10 mouse cellular contexts compared by ENCODE assay signal in genomic region chr11:114028512-114028911, GRCm38 (mm10). TPM values are rescaled to one million over a fixed set of nuclear protein-coding genes. Genes with fewer than 3 reads are reported as not detected.
DNase-seq lines count a peak whose midpoint lies in the region; ATAC-seq and TF ChIP-seq lines count a peak whose summit lies in the region.
"Had no signal": no experiment of that assay in that cellular context is flagged by ENCODE, and none has a peak within 500 bp of the region (broad histone marks: within the 10 kb centered on the region; RNA-seq: fewer than 3 reads in every experiment).

No protein-coding gene starts in this region.

- TF ChIP-seq EP300 in liver, postnatal 0 days (IDR thresholded peaks at IDR 0.05; ENCODE audit: low read depth) = no peak

- H3K36me3 ChIP-seq in liver, embryonic 11.5 days (ENCODE audit: control insufficient read depth, insufficient read depth, low read length) = no peaks in the 10 kb centered on the region
- H3K36me3 ChIP-seq in liver, postnatal 0 days (replicated peaks; ENCODE audit: insufficient read depth, low read length) = no peaks in the 10 kb centered on the region
- no peaks in the 10 kb centered on the region for H3K36me3 ChIP-seq in kidney, embryonic 15.5 days

- no peak overlapping the region for H3K4me2 ChIP-seq in liver, embryonic 11.5 days
- H3K4me2 ChIP-seq in liver, postnatal 0 days (ENCODE audit: low read depth, low read length) = no peak overlapping the region
- H3K4me2 ChIP-seq in kidney, embryonic 15.5 days = no peak overlapping the region

- intact Hi-C loops in gastrocnemius, adult 2 months (cut with DNase I) = no loop called here

- H3K9me3 ChIP-seq in liver, embryonic 11.5 days (ENCODE audit: control insufficient read depth, low read length) = no peaks in the 10 kb centered on the region
- H3K9me3 ChIP-seq in liver, postnatal 0 days (ENCODE audit: low read length) = no peaks in the 10 kb centered on the region
- H3K9me3 ChIP-seq in kidney, embryonic 15.5 days (replicated peaks) = no peaks in the 10 kb centered on the region

- H3K27me3 ChIP-seq in liver, embryonic 11.5 days (replicated peaks; ENCODE audit: control insufficient read depth, insufficient read depth, low read length) = no peaks in the 10 kb centered on the region
- H3K27me3 ChIP-seq in liver, postnatal 0 days (ENCODE audit: insufficient read depth, low read length) = no peaks in the 10 kb centered on the region
- no peaks in the 10 kb centered on the region for H3K27me3 ChIP-seq in kidney, embryonic 15.5 days

- DNase-seq in gastrocnemius, adult 2 months = peak; percentile 31
- DNase-seq in gastrocnemius, adult 8-10 months (ENCODE audit: low spot score in 2 of 2) = no peak
- no peak for DNase-seq in liver, embryonic 11.5 days (ENCODE audit: low spot score)
- no peak for DNase-seq in liver, postnatal 0 days
- DNase-seq in lung, postnatal 14 days = peak; percentile 10
- DNase-seq in urinary bladder, postnatal 10 days (ENCODE audit: low spot score) = no peak

- TF ChIP-seq CTCF in gastrocnemius, adult 2 months (IDR thresholded peaks at IDR 0.05) = no peak
- no peak for TF ChIP-seq CTCF in liver, postnatal 0 days (IDR thresholded peaks at IDR 0.05; ENCODE audit: low read depth)

- H3K4me1 ChIP-seq in liver, embryonic 11.5 days (replicated peaks; ENCODE audit: control insufficient read depth, insufficient read depth, low read length) = peaks cover 12% of the 10 kb centered on the region
- no peaks in the 10 kb centered on the region for H3K4me1 ChIP-seq in liver, postnatal 0 days (ENCODE audit: insufficient read depth)
- peaks cover 44% of the 10 kb centered on the region for H3K4me1 ChIP-seq in kidney, embryonic 15.5 days

- H3K4me3 ChIP-seq in gastrocnemius, adult 2 months = no peak overlapping the region
- no peak overlapping the region for H3K4me3 ChIP-seq in liver, embryonic 11.5 days (ENCODE audit: low read depth, low read length)
- no peak overlapping the region for H3K4me3 ChIP-seq in liver, postnatal 0 days (ENCODE audit: low read depth, low read length)
- no peak overlapping the region for H3K4me3 ChIP-seq in kidney, embryonic 15.5 days (replicated peaks)

- 40% methylated on average over 6 of the region's 6 CpGs for whole genome bisulfite sequencing in liver, embryonic 11.5 days
- 57% methylated on average over 6 of the region's 6 CpGs for WGBS in liver, postnatal 0 days (ENCODE audit: insufficient replicate concordance)
- 30% methylated on average over 6 of the region's 6 CpGs for WGBS in kidney, embryonic 15.5 days

- H3K9ac ChIP-seq in liver, embryonic 11.5 days (ENCODE audit: low read depth, low read length) = no peak overlapping the region
- no peak overlapping the region for H3K9ac ChIP-seq in liver, postnatal 0 days (replicated peaks)
- H3K9ac ChIP-seq in kidney, embryonic 15.5 days = no peak overlapping the region

- H3K27ac ChIP-seq in gastrocnemius, adult 2 months = no peak overlapping the region
- H3K27ac ChIP-seq in liver, embryonic 11.5 days (ENCODE audit: low read depth, low read length) = peak overlapping the region; percentile 34; the same call in 1 of the 2 replicates
- no peak overlapping the region for H3K27ac ChIP-seq in liver, postnatal 0 days (ENCODE audit: low read depth)
- H3K27ac ChIP-seq in kidney, embryonic 15.5 days = peak overlapping the region; percentile 89
- H3K27ac ChIP-seq: hindbrain, postnatal 0 days had no signal

- ATAC-seq in liver, embryonic 11.5 days (replicated peaks; ENCODE audit: low FRiP score) = no peak
- no peak for ATAC-seq in liver, postnatal 0 days
- ATAC-seq in kidney, embryonic 15.5 days (replicated peaks; ENCODE audit: low FRiP score) = peak; percentile 65; the same call in 1 of the 2 replicates
- no peak for ATAC-seq in megakaryocyte-erythroid progenitor cell, adult 5-6 weeks (replicated peaks; ENCODE audit: low FRiP score, low TSS enrichment, poor library complexity, severe bottlenecking)

RNA-seq across cellular contexts. Expression of gene Sdk2, which starts 38.3 kb away (rescaled TPM):
- under 1 TPM; 0.23 to 0.84 TPM for total RNA-seq in gastrocnemius, adult 2 months (2021)
- total RNA-seq in gastrocnemius, adult 8-10 months (2022) = under 1 TPM; 0.19 to 0.58 (median 0.48) TPM
- polyA plus RNA-seq in liver, embryonic 11.5 days (2014; fragmentation: Nextera tagmentation; extraction: Ambion mirVana) = 1.4 and 1.9 TPM in 2 replicates
- 0.12 and 0.15 TPM in 2 replicates for polyA plus RNA-seq in liver, postnatal 0 days (2015; fragmentation: Nextera tagmentation; extraction: Ambion mirVana)
- polyA plus RNA-seq in kidney, embryonic 15.5 days (2015; fragmentation: Nextera tagmentation; extraction: Ambion mirVana) = 3.6 and 4.3 TPM in 2 replicates
- not detected in 2 replicates for total RNA-seq in megakaryocyte-erythroid progenitor cell, adult 5-6 weeks (2014; fragmentation: Nextera tagmentation)
- total RNA-seq in megakaryocyte-erythroid progenitor cell, adult 5-6 weeks (2017) = not detected in 2 replicates
- total RNA-seq: MEL had no signal

Comparison
In these comparisons a context has a peak if more than half of its experiments do, and no peak if none do; other contexts are left out.
1. DNase-seq: peak in gastrocnemius, adult 2 months (single experiment) and lung, postnatal 14 days (single experiment); none in gastrocnemius, adult 8-10 months (0 of 2), liver, embryonic 11.5 days (single experiment), liver, postnatal 0 days (single experiment) and urinary bladder, postnatal 10 days (single experiment).
2. H3K27ac ChIP-seq: peak in liver, embryonic 11.5 days (single experiment) and kidney, embryonic 15.5 days (single experiment); none in gastrocnemius, adult 2 months (single experiment) and liver, postnatal 0 days (single experiment).